Mouse (Mus musculus) liver, postnatal 0 days (tissue): Measurements from ENCODE around the gene Olfr298. TPM values are rescaled to one million over a fixed set of nuclear protein-coding genes. Genes with fewer than 3 reads are reported as not detected.

ENCODE experiments used
- ATAC-seq: fragments of 200-750 bp; cut with Nextera tagmentation; 2 replicates; pipeline ENCODE4 v1.8.0; 2017; ENCODE audit warnings: mild to moderate bottlenecking, moderate library complexity
- DNase-seq: peaks from one replicate; pipeline ENCODE4 v3.0.0-alpha.2; 2016
- H3K27ac ChIP-seq: fragments of 300-500 bp; sonication (generic); 2 replicates; pipeline ENCODE4 v1.5.1; 2014; ENCODE audit warnings: antibody characterized with exemption, moderate library complexity, mild to moderate bottlenecking, low read depth
- H3K27me3 ChIP-seq: fragments of 300-500 bp; sonication (generic); 2 replicates; pipeline ENCODE4 v1.6.1; 2014; ENCODE audit warnings: low read length, control low read depth, mixed read lengths; ENCODE audit not compliant: insufficient read depth
- H3K36me3 ChIP-seq: fragments of 300-500 bp; sonication (generic); replicated peaks from 2 replicates; pipeline ENCODE4 v1.6.1; 2014; ENCODE audit warnings: mild to moderate bottlenecking, control low read depth, low read length, moderate library complexity, mixed read lengths; ENCODE audit not compliant: insufficient read depth
- H3K4me1 ChIP-seq: fragments of 300-500 bp; sonication (generic); 2 replicates; pipeline ENCODE4 v1.6.1; 2014; ENCODE audit warnings: antibody characterized with exemption, mild to moderate bottlenecking, control low read depth; ENCODE audit not compliant: insufficient read depth
- H3K4me2 ChIP-seq: fragments of 300-500 bp; sonication (generic); 2 replicates; pipeline ENCODE4 v1.6.1; 2014; ENCODE audit warnings: low read depth, mild to moderate bottlenecking, low read length, moderate library complexity, mixed read lengths
- H3K4me3 ChIP-seq: fragments of 300-500 bp; sonication (generic); 2 replicates; pipeline ENCODE4 v1.5.1; 2014; ENCODE audit warnings: low read depth, low read length
- H3K9ac ChIP-seq: fragments of 300-500 bp; sonication (generic); replicated peaks from 2 replicates; pipeline ENCODE4 v1.6.1; 2014; ENCODE audit warnings: mild to moderate bottlenecking, moderate library complexity
- H3K9me3 ChIP-seq: fragments of 300-500 bp; sonication (generic); 2 replicates; pipeline ENCODE4 v1.6.1; 2016; ENCODE audit warnings: mild to moderate bottlenecking, control low read depth, low read length, mixed read lengths
- CTCF ChIP-seq: sonication (generic); IDR thresholded peaks from 2 replicates; pipeline ENCODE4 v1.5.1; 2016; ENCODE audit warnings: antibody characterized with exemption, low read depth
- EP300 ChIP-seq: IDR thresholded peaks from 2 replicates; pipeline ENCODE4 v1.6.1; 2016; ENCODE audit warnings: antibody characterized with exemption, low read depth, mild to moderate bottlenecking
- WGBS: fragments of 180-500 bp; shearing (Covaris S2); extraction: QIAGEN DNeasy Blood & Tissue Kit; methylation state at CpG from one replicate; pipeline ENCODE4 v1.1.7; 2014; ENCODE audit not compliant: insufficient replicate concordance; 5-methylcytosine and 5-hydroxymethylcytosine counted together
- polyA plus RNA-seq: library from polyadenylated mRNA; unstranded; fragments of >200 nt; fragmentation: Nextera tagmentation; extraction: Ambion mirVana; gene quantifications from 2 replicates; pipeline ENCODE4 v1.2.1, GENCODE M21; 2015

The Olfr298 gene
- polyA plus RNA-seq: not detected in 2 replicates

GRCm38 (mm10) chr7:86492384-86492783 is at the start of gene Olfr298:
Gene Olfr298, minus strand, starts transcription at chr7:86492484.
- TF ChIP-seq EP300 (no peak), CTCF (no peak)
- Histone ChIP-seq H3K4me3 (no peak within 1 kb of the TSS), H3K36me3 (no peaks in the 10 kb centered on the region), H3K27ac (no peak within 1 kb of the TSS), H3K27me3 (no peaks in the 10 kb centered on the region), H3K9me3 (no peaks in the 10 kb centered on the region), H3K9ac (no peak within 1 kb of the TSS), H3K4me1 (no peaks in the 10 kb centered on the region), H3K4me2 (no peak within 1 kb of the TSS)
- ATAC-seq: no peak
- 72% methylated on average over 1 of the region's 1 CpGs for WGBS
- no peak for DNase-seq

DNA sequence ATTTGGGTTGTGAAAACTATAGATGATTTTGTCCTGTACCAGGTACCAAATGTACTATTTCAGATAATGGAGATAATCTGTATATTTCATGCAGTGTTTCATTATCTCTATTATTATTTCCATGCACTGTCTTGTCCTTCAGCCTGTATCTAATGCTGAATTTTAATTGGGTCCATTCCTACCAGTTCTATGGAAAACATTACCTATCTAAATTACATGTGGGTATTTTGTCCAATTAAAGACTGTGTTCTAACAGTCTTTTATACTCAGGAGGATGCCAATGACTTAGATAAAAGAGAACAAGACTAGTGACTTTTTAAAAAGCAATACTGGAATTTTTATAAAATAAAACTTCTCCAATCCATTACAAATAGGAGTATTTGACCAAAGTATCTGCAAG is 27.4 kb upstream of the Olfr298 start, which contains the start of gene Olfr297:
TSS of gene Olfr297 (plus strand) at position 301 of the 400 bp plus-strand sequence.
- H3K27ac ChIP-seq: no peak within 1 kb of the TSS
- no peaks in the 10 kb centered on the region for H3K9me3 ChIP-seq
- no peak within 1 kb of the TSS for H3K4me3 ChIP-seq
- ATAC-seq (no peak), DNase-seq (no peak)
- no peaks in the 10 kb centered on the region for H3K36me3 ChIP-seq
- no peak for TF ChIP-seq EP300
- no peak for TF ChIP-seq CTCF
- H3K4me1 ChIP-seq: no peaks in the 10 kb centered on the region
- no peaks in the 10 kb centered on the region for H3K27me3 ChIP-seq
- no peak within 1 kb of the TSS for H3K4me2 ChIP-seq
- H3K9ac ChIP-seq: no peak within 1 kb of the TSS

GRCm38 (mm10) chr7:86459621-86460020 is 32.7 kb downstream of the Olfr298 start, which contains the start of gene Olfr299:
Gene Olfr299, plus strand, starts transcription at chr7:86459921.
- H3K36me3 ChIP-seq: no peaks in the 10 kb centered on the region
- H3K4me2 ChIP-seq: no peak within 1 kb of the TSS
- no peaks in the 10 kb centered on the region for H3K9me3 ChIP-seq
- TF ChIP-seq CTCF: no peak
- no peak for TF ChIP-seq EP300
- ATAC-seq (no peak), DNase-seq (no peak)
- WGBS: 85% methylated on average over 1 of the region's 1 CpGs
- no peak within 1 kb of the TSS for H3K4me3 ChIP-seq
- H3K27me3 ChIP-seq: no peaks in the 10 kb centered on the region
- no peak within 1 kb of the TSS for H3K9ac ChIP-seq
- no peak within 1 kb of the TSS for H3K27ac ChIP-seq
- no peaks in the 10 kb centered on the region for H3K4me1 ChIP-seq

Other genes starting within 250 kb of the Olfr298 start
- gene Vmn2r76, start 246.2 kb downstream of the Olfr298 start, polyA plus RNA-seq: not detected in 2 replicates
- not detected in 2 replicates for gene Olfr310, start 215.3 kb downstream of the Olfr298 start, polyA plus RNA-seq
- gene Olfr309, start 178.8 kb downstream of the Olfr298 start, polyA plus RNA-seq: not detected in 2 replicates
- not detected in 2 replicates for gene Olfr308, start 166.9 kb downstream of the Olfr298 start, polyA plus RNA-seq
- gene Olfr307, start 154.9 kb downstream of the Olfr298 start, polyA plus RNA-seq: not detected in 2 replicates
- not detected in 2 replicates for gene Olfr305, start 125.6 kb downstream of the Olfr298 start, polyA plus RNA-seq
- gene Olfr304, start 105.8 kb downstream of the Olfr298 start, polyA plus RNA-seq: not detected in 2 replicates
- gene Olfr303, start 94.7 kb downstream of the Olfr298 start, polyA plus RNA-seq: not detected in 2 replicates
- gene Olfr301, start 88.6 kb downstream of the Olfr298 start, polyA plus RNA-seq: not detected in 2 replicates
- not detected in 2 replicates for gene Olfr299, start 32.6 kb downstream of the Olfr298 start, polyA plus RNA-seq
- gene Olfr297, start 27.5 kb upstream of the Olfr298 start, polyA plus RNA-seq: not detected in 2 replicates
- not detected in 2 replicates for gene Olfr295, start 91.4 kb upstream of the Olfr298 start, polyA plus RNA-seq
- not detected in 2 replicates for gene Olfr294, start 124.2 kb upstream of the Olfr298 start, polyA plus RNA-seq
- gene Olfr293, start 156.6 kb upstream of the Olfr298 start, polyA plus RNA-seq: not detected in 2 replicates
- gene Olfr292, start 195.8 kb upstream of the Olfr298 start, polyA plus RNA-seq: not detected in 2 replicates